Mouse (Mus musculus) heart, adult 2 months (tissue): ENCODE data around the gene Cd82.

ENCODE experiments used
- CTCF ChIP-seq: fragments of 200-600 bp; IDR thresholded peaks from 2 replicates; pipeline ENCODE4 v1.8.1; 2022; ENCODE audit warnings: antibody characterized with exemption, mild to moderate bottlenecking, moderate library complexity
- EP300 ChIP-seq: fragments of 200-500 bp; IDR thresholded peaks from 2 replicates; pipeline ENCODE4 v1.6.1; 2011; ENCODE audit warnings: low read depth, low read length, control low read depth; ENCODE audit not compliant: insufficient read depth
- POLR2A ChIP-seq: fragments of 200-500 bp; IDR thresholded peaks from 2 replicates; pipeline ENCODE4 v1.6.1; 2011; ENCODE audit warnings: mild to moderate bottlenecking, low read depth, low read length, control low read depth; ENCODE audit not compliant: insufficient read depth

DNA sequence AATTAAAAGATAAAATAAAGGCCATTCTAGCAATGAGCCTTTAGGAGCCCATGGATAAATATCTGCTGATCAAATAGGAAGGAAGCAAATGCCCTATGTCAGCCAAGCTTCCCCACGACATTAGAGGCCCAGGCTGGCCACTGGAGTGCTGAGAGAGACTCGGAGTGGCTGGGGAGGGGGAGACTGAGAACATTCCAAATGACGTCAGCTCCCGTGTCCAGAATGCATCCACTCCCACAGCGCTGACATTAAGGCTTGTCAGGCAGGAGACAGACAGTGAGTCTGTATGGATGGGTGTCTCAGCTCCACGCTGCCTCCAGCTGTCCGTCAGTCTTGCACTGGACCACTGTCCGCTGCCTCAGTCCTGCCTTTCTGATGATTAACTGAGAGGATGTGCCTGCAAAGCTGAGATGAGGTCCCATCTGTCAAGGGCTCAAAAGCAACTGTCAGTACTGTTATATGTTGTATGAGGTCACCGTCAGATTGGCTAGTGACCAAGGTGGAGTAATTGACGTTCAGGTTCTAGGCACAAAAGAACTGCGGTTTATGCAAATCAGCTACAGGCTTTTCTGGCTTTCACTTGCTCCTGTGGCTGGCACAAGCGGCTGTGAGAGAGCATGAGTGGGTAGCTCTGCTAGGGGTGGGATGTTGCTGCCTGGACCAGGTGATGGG, 51.9 kb downstream of the Cd82 start:
- TF ChIP-seq CTCF (no peak), EP300 (no peak), POLR2A (no peak)
